Mouse (Mus musculus): ENCODE results near the gene Cyb561a3. TPM values are rescaled to one million over a fixed set of nuclear protein-coding genes. Genes with fewer than 3 reads are reported as not detected.

The Cyb561a3 gene
- polyA plus RNA-seq, 1 experiment: 15.5 TPM

- Histone ChIP-seq H3K4me1 (ENCODE audit: control insufficient read depth, insufficient read depth, low read length) (peaks cover 2% of the 10 kb centered on the region; the same call in 1 of the 2 replicates), H3K27ac (ENCODE audit: insufficient read depth, low read length) (no peak overlapping the region; the same call in 1 of the 2 replicates), H3K4me3 (ENCODE audit: insufficient read depth, low read length) (peak overlapping the region; percentile 82; the same call in 1 of the 2 replicates)
- TF ChIP-seq CTCF (IDR thresholded peaks at IDR 0.05; ENCODE audit: extremely low read depth, insufficient read depth, low read length) (no peak), POLR2A (IDR thresholded peaks at IDR 0.05; ENCODE audit: extremely low read depth, insufficient read depth, low read length) (no peak)
Observed at GRCm38 (mm10) chr19:10604534-10604933, 27.6 kb downstream of the Cyb561a3 start.

DNA sequence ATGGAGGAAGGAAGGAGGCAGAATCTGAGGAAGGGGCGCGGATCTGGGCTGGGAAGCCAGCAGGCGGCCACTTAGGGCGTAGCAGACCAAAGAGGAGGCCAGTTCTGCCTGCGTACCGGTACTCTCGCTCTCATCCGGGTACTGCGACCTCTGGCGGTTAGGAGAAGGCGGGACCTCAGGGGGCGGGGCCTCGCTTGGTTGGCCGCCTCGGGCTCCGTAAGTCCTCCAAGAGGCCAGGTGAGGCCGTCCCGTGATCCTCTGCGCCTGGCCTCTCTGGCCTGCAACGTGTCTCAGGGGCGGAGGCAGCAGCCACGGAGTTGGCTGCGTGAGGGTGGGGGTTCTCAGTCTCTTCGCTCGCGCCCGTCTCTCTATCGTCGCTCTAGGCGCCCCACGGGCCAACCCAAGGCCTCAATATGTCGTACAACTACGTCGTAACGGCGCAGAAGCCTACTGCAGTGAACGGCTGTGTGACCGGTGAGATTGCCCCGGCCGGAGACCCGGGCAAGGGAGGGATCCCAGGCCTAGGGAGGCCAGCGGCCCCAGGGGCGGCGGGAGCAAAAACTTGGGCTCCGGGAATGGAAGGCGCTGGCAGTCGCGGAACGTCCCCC lies 28.4 kb downstream of the Cyb561a3 start, which contains the start of the genes Ddb1 and Tkfc:
TSS of gene Ddb1 (plus strand) at position 35 of the 608 bp plus-strand sequence.
TSS of gene Tkfc (minus strand) at position 362 of the 608 bp plus-strand sequence.
- Histone ChIP-seq H3K4me3 (ENCODE audit: insufficient read depth, low read length) (peak within 1 kb of the TSS; percentile 82), H3K27ac (ENCODE audit: insufficient read depth, low read length) (peak within 1 kb of the TSS; percentile 32), H3K4me1 (ENCODE audit: control insufficient read depth, insufficient read depth, low read length) (peaks cover 2% of the 10 kb centered on the region; the same call in 1 of the 2 replicates)
- TF ChIP-seq CTCF (IDR thresholded peaks at IDR 0.05; ENCODE audit: extremely low read depth, insufficient read depth, low read length): no peak
- TF ChIP-seq POLR2A (IDR thresholded peaks at IDR 0.05; ENCODE audit: extremely low read depth, insufficient read depth, low read length): peak; percentile 89

DNA sequence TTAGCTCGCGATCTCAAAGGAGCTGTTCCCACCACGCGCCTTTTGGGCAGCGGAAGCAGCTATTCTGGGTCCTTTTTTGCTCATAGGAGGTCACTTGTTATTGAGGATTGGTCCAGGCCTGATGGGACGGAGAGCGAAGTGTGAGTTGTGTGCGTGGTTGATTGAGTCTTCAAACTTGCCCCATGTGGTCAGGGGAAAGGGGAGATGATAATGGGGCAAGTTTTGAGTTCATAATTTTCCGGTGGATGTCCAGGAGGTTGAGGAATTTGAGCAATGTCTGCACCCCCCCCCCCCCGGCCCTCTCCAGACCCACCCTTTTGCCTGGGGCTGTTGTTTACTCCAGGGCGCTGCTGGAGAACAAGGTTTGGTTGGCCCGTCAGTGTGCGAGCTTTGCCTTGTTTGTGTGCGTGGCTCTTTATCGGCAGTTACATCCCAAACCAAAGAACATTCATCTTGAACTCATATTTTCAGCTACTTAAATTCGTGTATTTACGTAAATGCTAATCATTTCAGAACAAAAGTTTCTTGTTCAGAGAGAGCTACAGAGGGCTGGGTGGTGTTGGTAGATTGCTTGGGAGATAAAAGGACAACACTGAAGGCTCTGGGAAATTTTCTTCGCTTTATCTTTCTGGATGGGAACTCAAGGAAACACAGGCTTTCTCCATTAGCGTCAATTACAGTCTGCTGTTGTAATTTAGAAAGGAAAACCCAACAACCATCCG lies 29.1 kb downstream of the Cyb561a3 start:
- Histone ChIP-seq H3K4me3 (ENCODE audit: insufficient read depth, low read length) (peak overlapping the region; percentile 82), H3K4me1 (ENCODE audit: control insufficient read depth, insufficient read depth, low read length) (peaks cover 2% of the 10 kb centered on the region; the same call in 1 of the 2 replicates), H3K27ac (ENCODE audit: insufficient read depth, low read length) (0 out of 2 replicates have a peak overlapping the region, but pooled peaks have one; percentile 32)
- TF ChIP-seq CTCF (IDR thresholded peaks at IDR 0.05; ENCODE audit: extremely low read depth, insufficient read depth, low read length) (no peak), POLR2A (IDR thresholded peaks at IDR 0.05; ENCODE audit: extremely low read depth, insufficient read depth, low read length) (no peak)

DNA sequence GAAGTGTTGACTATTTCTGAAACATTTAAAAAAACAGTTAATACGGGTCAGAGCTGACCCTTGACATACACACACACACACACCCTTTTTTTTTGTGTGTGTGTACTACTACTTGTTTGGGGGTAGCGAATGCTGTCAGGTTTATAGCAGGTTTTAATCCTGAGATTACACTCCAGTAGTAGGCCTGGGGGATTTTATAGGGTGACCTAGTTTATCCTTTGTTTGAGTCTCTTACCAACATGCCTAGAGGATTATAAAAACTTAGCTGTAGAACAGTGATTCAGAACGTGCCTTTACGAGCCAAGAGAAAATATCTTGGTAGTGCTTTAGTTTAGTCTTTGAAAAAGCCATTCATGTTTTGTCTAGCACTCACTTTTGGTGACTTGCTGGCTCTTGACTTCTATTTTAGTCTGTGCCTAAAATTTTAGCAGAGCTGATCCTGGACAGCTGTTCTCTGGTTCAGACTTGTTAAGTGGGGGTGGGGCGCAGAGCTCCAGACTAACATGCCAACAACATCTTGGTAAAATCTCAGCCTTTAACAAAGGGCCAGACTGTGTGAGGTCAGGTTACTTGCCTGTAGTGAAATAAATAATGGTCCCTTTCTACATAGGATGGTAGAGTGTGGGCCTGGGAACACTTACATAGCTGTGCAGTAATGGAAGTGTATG lies 31.7 kb downstream of the Cyb561a3 start:
- Histone ChIP-seq H3K4me1 (ENCODE audit: control insufficient read depth, insufficient read depth, low read length) (no peaks in the 10 kb centered on the region; the same call in 1 of the 2 replicates), H3K4me3 (ENCODE audit: insufficient read depth, low read length) (no peak overlapping the region), H3K27ac (ENCODE audit: insufficient read depth, low read length) (no peak overlapping the region)
- no peak for TF ChIP-seq POLR2A (IDR thresholded peaks at IDR 0.05; ENCODE audit: extremely low read depth, insufficient read depth, low read length)
- no peak for TF ChIP-seq CTCF (IDR thresholded peaks at IDR 0.05; ENCODE audit: extremely low read depth, insufficient read depth, low read length)

DNA sequence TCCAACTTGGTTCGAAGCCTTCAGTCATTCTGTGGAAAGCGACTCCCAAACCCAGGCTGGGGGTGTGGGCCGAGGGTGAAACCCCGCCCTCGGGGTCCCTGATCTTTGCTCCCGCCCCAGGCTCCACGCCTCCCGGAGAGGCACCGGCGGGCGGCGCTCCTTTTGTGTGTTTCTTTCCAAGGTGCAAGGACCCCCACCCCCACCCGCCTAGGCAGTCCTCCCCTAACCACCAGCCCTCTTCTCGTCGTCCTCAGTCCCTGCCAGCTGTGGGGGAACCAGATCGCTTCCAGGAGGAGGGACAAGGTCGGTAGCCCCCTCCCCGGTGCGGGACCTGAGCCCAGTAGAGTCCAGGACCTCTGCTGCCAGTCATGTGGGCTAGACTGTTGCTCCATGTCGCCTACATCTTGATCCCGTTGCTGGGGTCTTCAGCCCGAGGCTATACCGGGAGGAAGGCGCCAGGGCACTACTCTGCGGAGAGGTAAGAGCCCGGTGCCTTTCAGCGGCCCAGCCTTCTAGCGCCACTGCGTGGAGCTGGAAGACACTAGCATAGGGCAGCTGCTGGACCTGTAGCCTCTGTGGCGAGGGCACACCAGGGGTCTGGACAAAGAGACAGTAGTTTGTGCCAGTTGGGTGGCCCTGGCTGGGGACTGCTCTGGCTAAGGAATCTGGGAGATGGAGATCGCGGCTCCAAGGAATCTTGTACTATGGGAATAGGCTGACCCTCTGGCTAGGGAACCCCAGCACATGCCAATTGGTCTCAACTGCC lies 57.3 kb downstream of the Cyb561a3 start, which contains the start of gene Vwce:
TSS of gene Vwce (plus strand) at position 108 of the 766 bp plus-strand sequence.
- Histone ChIP-seq H3K27ac (ENCODE audit: insufficient read depth, low read length) (no peak within 1 kb of the TSS), H3K4me3 (ENCODE audit: insufficient read depth, low read length) (peak within 1 kb of the TSS; percentile 47), H3K4me1 (ENCODE audit: control insufficient read depth, insufficient read depth, low read length) (0 out of 2 replicates have a peak, but pooled peaks cover 1% of the 10 kb centered on the region)
- no peak for TF ChIP-seq CTCF (IDR thresholded peaks at IDR 0.05; ENCODE audit: extremely low read depth, insufficient read depth, low read length)
- no peak for TF ChIP-seq POLR2A (IDR thresholded peaks at IDR 0.05; ENCODE audit: extremely low read depth, insufficient read depth, low read length)

DNA sequence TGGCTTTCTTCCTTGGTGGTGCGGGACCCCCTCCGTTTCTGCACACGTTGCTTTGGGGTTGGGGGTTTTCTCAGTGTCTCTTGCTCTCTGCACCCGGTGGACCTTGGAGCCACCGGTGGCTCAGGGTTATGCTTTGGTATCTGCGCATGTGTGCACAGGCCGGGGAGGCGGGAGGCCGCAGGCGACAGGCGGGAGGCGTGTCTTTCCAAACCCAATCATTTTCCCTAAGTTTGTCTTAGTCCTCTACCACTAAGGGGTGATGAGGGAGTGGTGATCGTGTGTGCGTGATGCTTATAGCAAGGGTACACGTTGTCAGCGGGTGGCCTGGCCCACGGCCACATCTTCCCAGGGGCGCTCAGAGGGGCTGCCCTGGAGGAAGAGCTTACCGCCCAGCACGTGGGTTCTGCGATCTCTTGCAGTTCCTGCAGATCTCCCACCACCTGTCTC lies 57.9 kb downstream of the Cyb561a3 start:
- peak; percentile 68; the same call in 1 of the 2 replicates for TF ChIP-seq POLR2A (IDR thresholded peaks at IDR 0.05; ENCODE audit: extremely low read depth, insufficient read depth, low read length)
- no peak for TF ChIP-seq CTCF (IDR thresholded peaks at IDR 0.05; ENCODE audit: extremely low read depth, insufficient read depth, low read length)
- Histone ChIP-seq H3K4me3 (ENCODE audit: insufficient read depth, low read length) (peak overlapping the region; percentile 47), H3K4me1 (ENCODE audit: control insufficient read depth, insufficient read depth, low read length) (no peaks in the 10 kb centered on the region), H3K27ac (ENCODE audit: insufficient read depth, low read length) (no peak overlapping the region)

DNA sequence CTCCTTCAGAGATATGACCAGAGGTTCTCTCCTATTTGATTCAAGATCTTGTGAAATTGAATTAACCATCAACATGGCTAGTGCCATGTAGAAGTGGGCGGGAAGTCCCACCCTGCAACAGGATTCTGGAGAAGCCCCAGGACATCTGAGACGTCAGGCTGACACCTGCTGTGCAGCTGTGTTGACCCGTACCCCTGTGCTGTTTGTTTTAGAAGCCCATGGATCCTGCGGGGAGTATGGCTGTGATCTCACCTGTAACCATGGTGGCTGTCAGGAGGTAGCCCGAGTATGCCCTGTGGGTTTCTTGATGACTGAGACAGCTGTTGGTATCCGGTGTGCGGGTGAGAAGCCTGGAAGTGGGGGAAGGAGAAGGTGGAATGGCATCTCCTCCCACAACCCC lies 60.9 kb downstream of the Cyb561a3 start:
- H3K4me1 ChIP-seq (ENCODE audit: control insufficient read depth, insufficient read depth, low read length): no peaks in the 10 kb centered on the region
- TF ChIP-seq CTCF (IDR thresholded peaks at IDR 0.05; ENCODE audit: extremely low read depth, insufficient read depth, low read length): no peak
- no peak for TF ChIP-seq POLR2A (IDR thresholded peaks at IDR 0.05; ENCODE audit: extremely low read depth, insufficient read depth, low read length)
- no peak overlapping the region for H3K4me3 ChIP-seq (ENCODE audit: insufficient read depth, low read length)
- no peak overlapping the region for H3K27ac ChIP-seq (ENCODE audit: insufficient read depth, low read length)

- no peak overlapping the region for H3K27ac ChIP-seq (ENCODE audit: insufficient read depth, low read length)
- TF ChIP-seq POLR2A (IDR thresholded peaks at IDR 0.05; ENCODE audit: extremely low read depth, insufficient read depth, low read length) (no peak), CTCF (IDR thresholded peaks at IDR 0.05; ENCODE audit: extremely low read depth, insufficient read depth, low read length) (no peak)
- no peaks in the 10 kb centered on the region for H3K4me1 ChIP-seq (ENCODE audit: control insufficient read depth, insufficient read depth, low read length)
- H3K4me3 ChIP-seq (ENCODE audit: insufficient read depth, low read length): no peak overlapping the region
Observed at GRCm38 (mm10) chr19:10640080-10640479, 63.1 kb downstream of the Cyb561a3 start.

Measured in cortical plate, adult 2 months (tissue).